Mouse (Mus musculus): ENCODE results near the gene Fsd2.

The Fsd2 gene

DNA sequence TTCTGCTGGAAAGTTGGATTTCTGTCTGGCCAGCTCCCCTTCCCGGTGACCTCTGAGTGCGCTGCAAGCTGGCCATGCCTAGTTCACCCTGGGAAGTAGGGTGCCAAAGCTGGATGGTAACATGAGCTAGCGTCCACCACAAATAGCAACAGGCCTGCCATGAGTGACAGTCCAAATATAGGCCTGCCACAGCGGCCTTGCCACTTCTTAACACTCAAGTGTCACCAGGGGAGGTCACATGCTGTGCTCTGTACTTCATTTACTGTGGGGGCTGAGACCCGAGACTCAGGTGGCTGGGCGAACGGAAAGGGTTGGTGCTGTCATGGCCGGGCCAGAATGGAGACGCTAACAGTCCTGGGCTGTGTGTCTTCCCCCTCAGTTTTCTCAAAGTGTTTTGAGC is at the start of gene Fsd2:
Gene Fsd2 (minus strand): TSS at position 53 of the 400 bp plus-strand sequence.
- DNase-seq (ENCODE audit: low spot score in 2 of 2), result no peak

DNA sequence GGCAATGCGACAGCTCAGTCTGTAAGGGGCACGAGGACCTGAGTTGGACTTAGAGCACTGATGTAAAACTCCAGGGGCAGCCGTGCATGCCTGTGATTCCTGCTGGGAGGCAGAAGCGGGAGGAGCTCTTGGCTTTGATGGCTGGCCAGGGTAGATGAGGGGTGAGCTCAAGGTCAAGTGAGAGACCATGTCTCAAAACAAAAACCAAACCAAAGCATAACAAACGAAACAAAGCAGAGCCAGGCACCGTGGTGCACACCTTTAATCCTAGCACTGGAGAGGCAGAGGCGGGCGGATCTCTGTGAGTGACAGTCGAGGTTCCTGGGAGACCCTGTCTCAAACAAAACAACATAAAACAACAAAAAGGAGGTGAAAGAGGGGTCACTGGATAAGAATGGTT is 48.3 kb upstream of the Fsd2 start:
- no peak for DNase-seq (ENCODE audit: low spot score in 2 of 2)

DNA sequence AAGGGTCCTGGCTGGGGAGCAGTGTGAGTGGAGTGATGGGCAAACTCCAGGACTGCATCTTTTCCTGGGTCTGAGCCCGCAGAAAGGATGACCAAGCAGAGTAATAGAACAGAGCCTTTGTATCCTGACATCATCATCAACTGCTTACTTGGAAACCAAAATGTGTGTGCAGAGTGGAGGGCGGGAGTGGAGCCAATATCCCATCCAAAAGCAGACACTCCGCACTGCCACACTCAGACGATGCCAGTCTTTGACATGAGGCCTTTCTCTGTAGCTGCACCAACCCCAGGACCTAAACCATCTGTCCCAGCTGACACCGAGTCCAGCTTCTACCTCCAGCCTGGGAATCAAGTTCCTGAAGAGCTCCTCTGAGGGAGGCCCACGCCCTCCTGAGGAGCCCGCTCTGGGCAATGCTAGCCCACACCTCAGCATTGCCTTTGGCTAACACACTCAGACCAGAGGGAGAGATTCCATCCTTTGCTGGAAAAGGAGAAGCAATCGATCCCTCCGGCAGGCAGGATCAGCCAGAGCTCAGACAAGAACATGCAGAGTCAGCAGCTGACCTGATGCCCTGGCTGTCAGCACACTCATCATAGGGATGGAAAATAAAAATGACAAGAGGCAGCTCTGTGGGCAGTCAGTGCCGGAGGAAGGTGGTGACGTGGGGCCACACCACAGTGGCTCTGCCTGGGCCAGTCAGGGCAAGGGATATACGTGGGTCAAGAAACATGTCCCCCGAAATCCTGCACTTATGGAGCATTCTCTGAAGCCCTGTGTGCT is 46.3 kb upstream of the Fsd2 start:
- DNase-seq (ENCODE audit: low spot score in 2 of 2), result no peak

DNA sequence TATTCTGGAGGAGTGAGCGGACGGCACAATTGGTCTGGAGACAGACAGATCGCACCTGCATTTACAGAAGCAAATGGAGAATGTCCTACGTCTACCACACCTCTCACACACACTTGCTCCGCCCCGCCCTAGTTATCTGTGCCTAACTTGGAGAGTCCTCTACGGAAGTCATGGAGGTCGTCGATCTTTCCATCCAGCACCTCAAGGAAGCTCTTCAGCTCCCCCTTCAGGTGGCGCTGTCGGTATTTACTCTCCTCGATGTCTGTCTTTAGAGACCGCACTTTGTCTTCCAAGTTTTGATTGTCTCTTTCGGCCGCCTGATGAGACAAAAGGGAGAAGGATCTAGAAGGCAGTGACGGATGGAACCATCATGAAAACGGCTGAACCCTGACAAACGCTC is 43.4 kb upstream of the Fsd2 start:
- peak in 1 of 2 experiments; percentile 33 for DNase-seq (ENCODE audit: low spot score in 2 of 2)

DNA sequence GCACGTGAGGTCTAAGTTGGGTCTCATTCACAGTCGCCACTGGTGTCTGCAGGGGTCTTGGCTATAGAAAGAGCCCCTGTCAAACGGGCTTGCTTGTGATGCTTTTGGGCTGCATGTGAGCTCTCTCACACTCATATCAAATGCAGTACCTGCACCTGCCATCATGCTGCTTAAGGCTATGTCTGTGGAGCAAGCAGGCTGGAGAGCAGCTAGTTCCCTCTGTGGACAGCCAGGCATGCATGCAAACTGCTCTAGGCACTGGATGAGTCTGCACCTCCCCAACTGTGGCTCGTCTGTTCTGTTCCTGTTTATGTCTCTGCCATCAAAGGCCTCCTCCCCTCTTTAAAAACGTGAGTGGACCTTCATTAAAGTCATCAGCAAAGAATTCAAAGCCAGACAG is 39.7 kb upstream of the Fsd2 start:
- no peak for DNase-seq (ENCODE audit: low spot score in 2 of 2)

DNA sequence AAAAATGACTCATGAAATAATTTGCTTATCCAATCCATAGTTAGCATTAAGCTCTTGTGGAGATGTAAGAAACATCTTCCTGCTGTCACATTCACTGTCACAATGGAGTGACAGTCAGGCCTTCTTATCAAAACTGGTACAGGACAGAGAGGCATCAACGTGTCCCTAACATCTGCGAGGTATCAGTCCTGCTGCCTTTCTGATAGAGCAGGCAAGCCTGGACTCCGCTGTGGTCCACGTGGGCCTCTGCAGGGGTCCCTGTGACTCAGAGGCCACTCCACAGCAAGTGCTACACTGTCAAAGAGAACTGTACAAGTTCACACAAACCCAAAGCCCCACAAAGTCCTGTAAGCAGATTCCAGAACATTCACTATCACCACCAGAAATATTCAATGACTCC is 38.7 kb upstream of the Fsd2 start:
- no peak for DNase-seq (ENCODE audit: low spot score in 2 of 2)

DNA sequence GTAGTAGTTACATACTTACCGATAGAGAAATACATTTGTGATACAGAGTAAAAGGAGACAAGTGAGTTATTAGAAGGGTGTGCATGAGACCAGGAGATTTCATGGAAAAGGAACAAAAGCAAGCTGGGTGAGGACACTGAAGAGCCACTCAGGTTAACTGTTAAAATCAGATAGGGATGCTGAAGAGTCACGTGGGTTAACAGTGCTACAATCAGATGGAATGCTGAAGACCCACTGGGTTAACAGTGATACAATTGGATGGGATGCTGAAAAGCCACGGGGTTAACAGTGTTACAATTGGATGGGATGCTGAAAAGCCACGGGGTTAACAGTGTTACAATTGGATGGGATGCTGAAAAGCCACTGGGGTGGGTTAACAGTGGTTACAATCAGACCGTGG is 38.2 kb upstream of the Fsd2 start:
- no peak for DNase-seq (ENCODE audit: low spot score in 2 of 2)

DNA sequence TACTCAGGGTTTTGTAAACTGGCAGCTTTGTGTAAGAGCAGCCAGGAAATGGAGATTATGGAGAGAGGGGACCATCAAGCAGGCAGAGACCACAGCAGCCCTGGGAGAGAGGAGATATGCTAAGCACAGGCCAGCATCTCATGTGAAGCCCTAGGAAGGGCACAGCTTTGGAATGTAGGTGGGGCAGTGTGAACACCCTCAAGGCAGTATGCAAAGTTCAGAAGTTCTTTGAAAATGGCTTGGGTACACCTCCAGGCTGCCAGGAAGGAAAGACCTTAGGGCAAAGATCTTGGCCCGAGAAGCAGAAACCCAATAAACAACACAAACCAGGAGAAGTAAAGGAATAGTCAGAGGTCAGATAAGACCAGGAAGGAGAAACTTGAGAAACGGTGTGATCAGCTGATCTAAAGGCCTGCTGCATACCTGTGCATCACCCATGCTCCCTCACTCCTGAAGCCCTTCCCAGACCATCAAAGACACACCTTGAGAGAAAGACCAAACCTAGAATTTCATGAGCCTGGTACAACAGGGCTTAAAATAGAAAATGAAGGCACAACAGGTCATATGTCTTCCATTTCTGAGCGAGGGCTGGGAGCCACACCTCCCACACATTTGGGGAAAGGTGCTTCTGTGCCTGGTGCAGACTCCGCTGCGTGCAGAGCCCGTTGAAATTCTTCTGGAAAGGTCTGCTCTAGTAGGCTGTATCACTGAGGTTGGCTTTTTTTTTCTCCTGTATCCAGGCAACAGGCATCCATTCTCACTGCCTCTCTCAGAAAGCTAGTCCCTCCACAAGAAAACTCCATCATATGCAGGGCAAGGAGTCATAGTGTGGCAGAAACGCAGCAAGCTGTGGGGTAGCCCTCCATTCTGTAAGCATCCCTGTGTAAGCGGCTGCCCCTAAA is 32.9 kb upstream of the Fsd2 start:
- DNase-seq (ENCODE audit: low spot score in 2 of 2), result no peak

DNA sequence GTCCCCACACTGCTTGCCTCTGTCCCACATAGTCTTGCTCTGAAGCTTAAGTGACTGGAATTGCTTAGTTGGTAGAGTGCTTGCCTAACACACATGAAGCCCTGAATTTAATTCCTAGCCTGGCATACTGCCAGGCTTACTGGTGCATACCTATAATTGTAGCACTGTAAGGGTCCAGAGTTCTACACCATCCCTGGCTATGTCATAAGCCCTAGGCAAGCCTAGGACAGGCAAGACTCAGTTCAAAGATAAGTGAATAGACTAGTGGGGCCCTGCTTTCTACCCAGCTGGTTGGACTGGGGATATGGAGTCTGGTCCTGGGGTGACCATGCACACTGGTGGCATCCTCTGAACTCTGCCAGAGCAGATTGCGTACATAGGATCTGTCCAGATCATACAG is 30.9 kb upstream of the Fsd2 start:
- no peak for DNase-seq (ENCODE audit: low spot score in 2 of 2)

DNA sequence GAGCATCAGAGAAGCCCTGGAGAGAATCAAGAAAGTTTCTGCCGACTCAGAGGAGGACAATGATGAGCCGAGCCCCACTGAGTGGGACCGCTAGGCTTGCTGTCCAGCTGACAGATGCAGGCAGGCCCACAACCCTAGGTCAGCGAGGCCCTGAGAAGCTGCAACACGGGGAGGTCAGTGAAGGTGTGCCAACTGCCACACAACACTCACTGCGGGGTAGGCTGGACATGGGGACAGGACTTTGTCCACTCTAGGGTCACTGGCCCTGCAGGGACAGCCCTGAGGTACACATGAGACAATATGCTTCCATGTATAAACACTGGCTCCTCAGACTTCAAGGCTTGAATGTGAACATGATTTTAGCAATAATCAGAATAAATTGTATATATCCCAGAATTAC is 29.3 kb upstream of the Fsd2 start:
- DNase-seq (ENCODE audit: low spot score in 2 of 2), result no peak

DNA sequence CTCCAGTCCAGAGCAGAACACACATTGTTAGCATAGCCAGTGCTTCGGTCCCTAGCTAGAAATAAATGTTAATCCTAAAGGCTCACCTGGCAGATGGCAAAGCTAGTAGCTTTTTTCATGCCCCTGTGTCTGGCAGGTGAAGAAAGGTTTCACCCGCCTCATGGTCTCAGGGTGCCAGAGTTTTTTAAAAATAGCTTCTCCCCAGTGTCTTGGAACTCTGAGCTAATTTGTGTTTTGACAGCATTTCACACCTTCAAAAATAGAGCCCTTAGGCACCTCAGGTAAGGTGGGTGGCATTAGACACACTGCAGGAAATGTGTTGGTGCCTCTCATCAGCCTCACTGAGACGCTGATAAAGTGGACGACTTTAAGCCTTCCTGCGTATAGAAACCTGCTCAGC is 28.3 kb upstream of the Fsd2 start:
- DNase-seq (ENCODE audit: low spot score in 2 of 2), result no peak

DNA sequence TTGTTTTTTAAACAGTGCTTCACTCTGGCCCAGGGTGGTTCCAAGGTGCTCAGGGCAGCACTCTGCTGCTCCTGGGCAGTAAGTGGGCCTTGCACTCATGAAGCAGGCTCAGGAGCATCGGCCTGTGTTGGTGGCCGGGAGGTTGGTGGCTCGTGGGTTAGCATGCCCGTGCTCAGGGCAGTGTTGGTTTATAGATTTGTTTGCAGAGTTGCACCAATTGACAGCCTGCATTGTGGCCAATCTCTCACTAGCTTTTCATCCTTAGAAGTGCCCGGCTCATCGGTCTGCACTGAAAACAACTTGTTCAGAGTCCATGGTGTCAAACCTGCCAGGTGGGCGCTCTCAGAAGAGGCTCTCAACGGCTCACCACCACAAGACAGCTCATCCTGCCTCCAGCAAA is 26.6 kb upstream of the Fsd2 start:
- no peak for DNase-seq (ENCODE audit: low spot score in 2 of 2)

DNA sequence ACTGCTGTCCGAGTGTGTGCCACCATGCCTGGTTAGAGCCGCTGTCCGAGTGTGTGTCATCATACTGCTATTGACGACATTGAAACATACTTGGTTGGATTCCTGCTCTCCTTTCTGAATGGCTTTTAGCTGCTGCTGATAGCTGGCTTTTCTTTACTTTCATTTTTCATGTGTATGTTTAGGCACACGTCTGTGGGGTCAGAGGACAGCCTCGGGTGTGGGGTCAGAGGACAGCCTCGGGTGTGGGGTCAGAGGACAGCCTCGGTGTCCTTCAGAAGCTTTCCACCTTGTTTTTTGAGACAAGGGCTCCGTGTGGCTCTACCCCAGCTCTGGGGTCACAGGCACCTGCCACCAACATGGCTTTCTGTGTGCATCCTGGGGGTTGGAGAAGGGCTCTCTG is 25.9 kb upstream of the Fsd2 start:
- no peak for DNase-seq (ENCODE audit: low spot score in 2 of 2)

DNA sequence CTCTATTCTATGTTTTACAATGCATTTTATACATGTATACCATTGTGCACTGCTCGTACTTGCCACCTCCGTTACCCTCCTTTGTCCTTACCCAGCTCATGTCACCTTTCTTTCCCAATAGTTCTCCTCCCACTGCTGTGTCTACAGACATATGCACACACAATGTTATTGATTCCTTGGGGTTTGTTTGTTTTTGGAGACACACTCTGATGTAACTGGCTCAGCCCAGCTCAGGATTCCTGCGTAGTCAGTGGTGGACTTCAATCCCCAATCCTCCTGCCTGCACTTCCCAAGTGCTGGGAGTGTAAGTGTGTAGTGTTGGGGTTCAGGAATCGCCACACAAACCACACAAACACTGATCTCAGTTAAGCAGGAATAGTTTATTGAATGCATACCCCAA is 20.5 kb upstream of the Fsd2 start:
- DNase-seq (ENCODE audit: low spot score in 2 of 2), result no peak

DNA sequence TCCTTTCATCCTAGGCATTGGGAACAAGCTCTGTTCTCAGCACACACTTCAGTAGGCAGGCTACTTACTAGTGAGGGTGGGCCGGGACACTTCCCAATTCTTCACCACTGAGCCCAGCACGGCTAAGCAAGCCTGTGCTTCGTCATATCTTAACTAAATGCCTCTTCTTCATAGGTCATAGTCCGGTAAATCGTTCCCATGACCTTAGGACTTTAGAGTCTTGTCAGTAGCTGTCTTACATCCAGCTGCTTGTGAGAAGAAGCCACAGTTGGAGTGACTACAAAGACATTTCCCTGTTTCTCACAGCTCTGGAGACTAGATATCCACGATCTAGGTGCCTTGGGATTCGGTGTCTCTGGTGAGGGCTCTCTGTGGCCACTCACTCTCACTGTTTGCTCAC is 18.6 kb upstream of the Fsd2 start:
- no peak for DNase-seq (ENCODE audit: low spot score in 2 of 2)

DNA sequence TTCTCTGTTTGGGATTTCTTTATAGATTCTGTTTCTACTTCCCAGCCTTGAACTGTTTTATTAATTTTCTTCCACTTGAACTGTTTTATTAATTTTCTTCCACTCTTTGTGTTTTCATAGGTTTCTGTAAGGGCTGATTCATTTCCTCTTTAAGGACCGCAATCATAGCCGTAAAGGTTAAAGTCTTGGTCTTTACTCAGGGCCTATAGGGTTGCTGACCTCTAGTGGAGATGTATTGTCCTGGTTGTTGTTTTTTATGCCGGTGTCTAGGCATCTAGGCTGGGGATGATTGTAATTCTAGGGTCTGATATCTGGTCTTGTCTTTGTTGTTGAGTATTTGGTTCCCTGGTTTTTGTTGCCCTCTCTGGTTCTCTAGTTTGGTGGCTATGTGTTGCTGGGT is 16.8 kb upstream of the Fsd2 start:
- no peak for DNase-seq (ENCODE audit: low spot score in 2 of 2)

DNA sequence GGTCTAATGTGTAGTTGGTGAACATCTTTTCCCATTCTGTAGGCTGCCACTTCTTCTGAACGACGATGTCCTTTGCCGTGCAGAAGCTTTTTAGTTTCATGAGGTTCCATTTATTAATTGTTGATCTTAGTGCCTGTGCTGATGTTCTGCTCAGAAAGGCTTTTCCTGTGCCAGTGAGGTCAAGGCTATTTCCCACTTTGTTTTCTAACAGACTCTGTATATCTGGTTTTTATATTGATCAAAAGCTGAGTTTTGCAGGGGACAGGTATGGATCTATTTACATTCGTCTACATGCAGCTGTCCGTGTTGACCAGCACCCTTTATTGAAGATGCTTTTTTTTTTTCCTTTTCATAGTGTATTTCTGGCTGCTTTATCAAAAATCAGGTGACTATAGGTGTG is 12.6 kb upstream of the Fsd2 start:
- DNase-seq (ENCODE audit: low spot score in 2 of 2), result no peak

DNA sequence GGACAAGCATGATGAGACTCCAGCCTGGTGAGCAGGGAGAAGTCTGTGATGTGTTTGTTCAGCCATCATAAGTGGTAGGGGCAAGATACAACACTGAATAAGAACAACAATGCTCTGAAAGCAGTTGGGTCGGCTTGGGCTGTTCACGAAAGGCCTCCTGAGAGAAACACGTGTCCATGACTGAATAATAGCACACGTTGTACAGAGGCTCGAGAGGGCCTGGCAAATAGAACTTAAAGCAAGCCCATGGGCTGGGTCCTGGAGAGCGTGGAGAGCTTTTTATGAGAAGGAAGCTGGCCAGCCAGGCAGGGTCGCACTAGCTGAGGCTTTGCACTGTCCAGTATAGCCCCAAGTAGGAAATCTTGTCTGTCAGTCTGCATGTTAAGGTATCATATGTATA is 11.7 kb upstream of the Fsd2 start:
- DNase-seq (ENCODE audit: low spot score in 2 of 2), result no peak

DNA sequence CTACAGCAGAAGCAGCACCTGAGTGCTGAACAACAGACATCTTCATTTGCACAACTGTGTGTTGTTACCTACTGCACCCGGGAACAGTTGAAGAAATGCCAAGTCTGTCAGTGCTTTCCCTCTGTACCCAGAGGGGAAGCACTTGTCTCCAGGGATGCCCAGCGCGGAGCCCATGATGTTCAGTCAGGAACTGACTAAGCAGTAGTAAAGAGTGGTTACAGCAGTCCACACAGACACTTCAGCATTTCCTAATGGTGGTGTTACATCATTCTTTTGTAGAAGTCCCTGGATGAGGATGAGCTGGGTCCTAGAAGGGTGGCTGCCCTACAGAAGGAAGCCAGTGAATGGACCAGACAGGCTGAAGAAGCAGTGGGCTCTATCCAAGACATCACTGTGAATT is 11.1 kb upstream of the Fsd2 start:
- no peak for DNase-seq (ENCODE audit: low spot score in 2 of 2)

DNA sequence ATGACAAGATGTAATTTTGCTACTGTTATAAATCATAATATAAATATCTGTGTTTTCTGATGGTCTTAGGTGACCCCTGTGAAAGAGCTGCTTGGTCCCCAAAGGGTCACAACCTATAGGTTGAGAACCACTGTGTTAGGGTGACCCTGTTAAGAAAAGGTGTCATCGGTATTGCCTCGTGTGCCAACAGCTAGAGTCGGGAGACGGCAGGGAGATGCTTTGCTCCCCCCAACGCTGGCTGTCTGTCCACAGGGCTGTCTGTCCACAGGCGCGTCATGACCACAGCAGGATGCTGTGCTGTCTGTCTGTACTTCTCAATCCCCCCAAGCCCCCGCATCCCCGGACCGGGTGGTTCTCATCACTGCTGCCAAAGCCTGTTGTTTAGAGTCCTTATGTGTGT is 8.9 kb upstream of the Fsd2 start:
- no peak for DNase-seq (ENCODE audit: low spot score in 2 of 2)

DNA sequence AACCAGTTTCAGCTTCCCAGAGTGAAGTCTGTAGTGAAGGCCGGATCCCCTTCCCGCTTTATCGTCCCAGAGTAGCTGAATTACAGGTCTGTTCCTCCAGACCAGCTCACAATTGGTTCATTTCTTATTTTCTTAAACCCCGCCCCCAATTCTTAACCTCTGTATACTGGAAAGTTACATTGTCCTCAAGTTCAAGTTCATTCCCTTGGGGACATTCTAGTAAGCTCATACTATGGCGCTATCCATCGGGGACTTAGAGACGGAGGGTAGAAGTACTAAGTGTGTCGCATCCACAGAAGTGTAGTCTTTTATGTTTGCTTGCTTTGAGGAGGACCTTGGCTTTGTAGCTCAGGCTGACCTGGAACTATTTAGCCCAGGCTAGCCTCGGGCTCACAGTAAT is 7.1 kb upstream of the Fsd2 start:
- no peak for DNase-seq (ENCODE audit: low spot score in 2 of 2)

DNA sequence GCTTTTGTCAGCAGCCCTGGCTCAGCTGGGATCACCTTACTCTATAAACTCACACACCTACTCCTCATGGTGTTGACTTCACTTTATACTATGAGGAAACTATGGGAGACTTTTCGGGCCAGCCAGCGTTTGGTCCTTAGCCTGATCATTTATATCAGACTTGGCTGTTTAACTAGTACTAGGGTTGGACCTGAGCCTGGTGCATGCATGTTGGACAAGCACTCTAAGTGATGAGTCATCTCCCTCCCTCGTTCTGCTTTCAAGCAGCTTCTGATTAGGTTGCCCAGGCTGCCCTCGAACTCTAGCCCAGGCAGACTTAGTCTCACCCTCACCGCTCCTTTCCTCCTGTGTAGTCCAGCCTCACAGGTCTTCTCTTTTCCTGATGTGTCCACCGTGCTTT is 6.7 kb upstream of the Fsd2 start:
- no peak for DNase-seq (ENCODE audit: low spot score in 2 of 2)

DNA sequence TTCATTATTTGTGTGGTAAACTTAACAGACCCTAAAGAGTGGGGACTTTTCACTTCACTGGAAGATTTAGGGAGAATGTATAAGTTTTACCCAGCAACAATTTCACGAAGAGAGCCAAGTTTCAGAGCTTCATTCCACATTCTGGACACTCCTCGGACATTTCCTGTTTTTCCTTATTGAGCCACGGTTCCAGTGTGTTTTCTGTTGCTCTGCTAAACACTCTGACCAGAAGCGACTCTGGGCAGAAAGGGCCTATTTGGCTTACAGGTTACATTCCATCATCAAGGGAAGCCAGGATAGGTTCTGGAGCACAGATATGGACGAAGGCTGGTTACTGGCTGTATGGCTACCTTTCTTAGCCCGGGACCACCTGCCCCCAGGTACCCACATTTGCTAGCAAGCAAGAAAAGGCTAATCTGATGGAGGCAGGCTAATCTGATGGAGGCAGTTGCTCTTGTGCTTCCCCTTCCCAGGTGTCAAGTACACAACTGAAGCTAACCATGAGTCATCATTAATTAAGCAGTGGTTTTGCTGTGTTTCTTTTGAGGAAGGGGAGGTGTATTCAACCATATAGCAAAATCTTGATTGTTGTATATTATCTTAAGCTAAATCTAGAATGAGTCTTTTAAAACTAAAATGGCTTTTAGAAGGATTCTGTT is 6.0 kb upstream of the Fsd2 start:
- DNase-seq (ENCODE audit: low spot score in 2 of 2), result no peak

All from thymus, postnatal 10 days (tissue).